Mouse (Mus musculus): Measurements from ENCODE around the gene Gcdh. TPM values are rescaled to one million over a fixed set of nuclear protein-coding genes. Genes with fewer than 3 reads are reported as not detected.

Gcdh gene
- total RNA-seq, 2 experiments from 2014 or later: 31.5 to 33.0 TPM

DNA sequence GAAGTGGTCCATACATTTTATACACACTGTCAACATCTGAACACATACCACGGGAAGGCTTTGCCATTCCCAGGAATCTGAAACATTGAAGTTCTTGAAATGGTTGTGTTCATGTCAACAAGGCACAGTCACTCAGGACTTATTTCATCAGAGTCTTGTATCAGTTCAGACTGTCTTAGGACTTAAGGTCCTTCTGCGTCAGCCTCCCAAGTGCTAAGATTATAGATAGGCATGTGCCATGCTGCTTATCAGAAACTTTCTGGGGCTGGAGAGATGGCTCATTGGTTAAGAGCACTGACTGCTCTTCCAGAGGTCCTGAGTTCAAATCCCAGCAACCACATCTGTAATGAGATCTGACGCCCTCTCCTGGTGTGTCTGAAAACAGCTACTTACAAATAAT, 19.4 kb downstream of the Gcdh start:
- no peak for DNase-seq (ENCODE audit: low spot score in 2 of 2)

DNA sequence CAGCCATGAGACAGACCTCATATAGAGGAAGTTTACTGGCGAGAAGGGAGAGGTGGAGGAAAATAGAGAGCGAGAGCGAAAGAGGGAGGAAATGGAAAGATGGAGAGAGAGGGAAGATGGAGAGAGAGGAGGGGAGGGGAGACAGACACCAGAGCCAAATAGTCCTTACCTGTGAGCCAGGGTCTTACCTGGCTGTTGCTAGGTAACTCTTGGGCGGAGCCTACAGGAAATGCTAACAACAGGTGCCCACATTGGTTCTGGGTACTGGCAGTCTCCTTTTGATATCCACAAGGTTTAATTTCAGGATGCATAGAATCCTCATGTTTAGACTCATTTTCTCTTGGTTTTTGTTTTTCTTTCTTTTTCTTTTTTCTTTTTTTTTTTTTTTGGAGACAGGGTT, 20.7 kb downstream of the Gcdh start:
- DNase-seq (ENCODE audit: low spot score in 2 of 2): no peak

DNA sequence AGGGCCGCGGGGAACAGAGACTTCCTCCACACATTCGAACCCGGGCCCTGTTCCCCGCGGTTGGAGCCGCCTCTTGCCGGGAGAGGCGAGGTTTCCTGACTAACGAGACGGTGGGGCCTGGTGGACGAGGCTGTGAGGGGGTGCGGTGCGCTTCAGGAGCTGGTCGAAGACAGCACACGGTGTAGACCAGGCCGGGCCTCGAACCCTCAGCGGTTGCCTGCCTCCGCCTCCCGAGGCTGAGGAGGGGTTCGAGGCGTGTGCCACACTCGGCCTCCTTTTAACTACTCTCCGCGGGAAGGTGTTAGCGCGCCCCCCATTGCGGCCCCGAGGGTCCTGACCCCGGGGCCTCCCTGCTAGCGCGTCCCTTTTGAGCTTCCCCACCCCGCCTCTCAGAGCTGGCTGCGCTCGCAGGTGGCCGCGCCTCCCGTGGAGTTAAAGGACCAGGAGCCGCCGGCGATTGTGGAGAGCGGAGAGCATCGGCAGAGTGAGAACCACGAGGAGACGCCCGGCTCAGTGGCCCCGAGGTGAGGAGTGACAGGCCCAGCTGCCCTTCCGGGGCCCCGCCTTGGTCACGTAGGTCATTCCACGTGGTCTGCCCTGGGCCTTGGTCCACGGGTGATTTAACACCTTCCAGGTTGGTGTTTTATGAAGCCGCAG, 21.3 kb downstream of the Gcdh start:
- peak; percentile 29 to 33 for DNase-seq (ENCODE audit: low spot score in 2 of 2)

DNA sequence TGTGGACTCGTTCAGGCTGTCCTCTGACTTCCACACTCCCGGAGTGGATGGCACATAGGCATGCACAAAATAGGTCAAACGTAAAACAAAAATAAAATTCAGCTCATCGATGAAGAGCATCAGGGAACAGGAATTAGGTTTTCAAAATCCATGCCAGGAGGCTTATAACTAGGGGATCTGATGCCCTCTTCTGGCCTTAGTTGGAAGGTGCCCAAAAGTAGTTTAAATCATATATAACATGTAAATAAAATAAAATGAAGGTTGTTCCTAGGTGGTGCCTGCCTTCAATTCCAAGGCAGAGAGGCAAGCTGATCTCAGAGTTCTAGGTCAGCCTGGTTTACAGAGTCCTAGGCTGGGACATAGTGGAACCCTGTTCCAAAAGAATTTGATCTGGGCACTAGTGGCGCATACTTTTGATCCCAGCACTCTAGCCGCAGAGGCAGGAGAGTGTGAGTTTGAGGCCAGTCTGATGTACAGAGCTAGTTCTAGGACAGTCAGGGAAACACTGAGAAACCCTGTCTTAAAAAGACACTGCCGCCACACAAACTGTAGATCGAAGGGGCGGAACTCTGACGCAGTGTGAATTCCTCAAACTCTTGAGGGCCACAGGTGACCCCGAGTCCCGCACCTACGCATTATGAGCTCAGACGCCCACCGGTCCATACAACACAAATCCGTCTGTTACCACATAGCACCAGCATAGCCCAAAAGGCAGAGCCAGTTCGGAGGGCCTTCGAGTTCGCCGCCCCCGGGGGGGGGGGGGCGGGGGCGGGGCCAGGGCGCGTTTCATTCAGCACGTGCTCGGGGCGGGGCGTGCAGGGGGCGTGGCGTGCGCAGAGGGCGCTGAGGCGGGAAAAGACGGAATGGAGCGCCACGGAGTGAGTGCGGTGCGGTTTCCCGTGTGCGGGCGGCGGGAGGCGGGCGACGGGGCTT, 22.1 kb downstream of the Gcdh start, which contains the start of gene Syce2:
Gene Syce2 (plus strand): TSS at position 736 of the 933 bp plus-strand sequence.
- DNase-seq (ENCODE audit: low spot score in 2 of 2): peak; percentile 73 to 80

DNA sequence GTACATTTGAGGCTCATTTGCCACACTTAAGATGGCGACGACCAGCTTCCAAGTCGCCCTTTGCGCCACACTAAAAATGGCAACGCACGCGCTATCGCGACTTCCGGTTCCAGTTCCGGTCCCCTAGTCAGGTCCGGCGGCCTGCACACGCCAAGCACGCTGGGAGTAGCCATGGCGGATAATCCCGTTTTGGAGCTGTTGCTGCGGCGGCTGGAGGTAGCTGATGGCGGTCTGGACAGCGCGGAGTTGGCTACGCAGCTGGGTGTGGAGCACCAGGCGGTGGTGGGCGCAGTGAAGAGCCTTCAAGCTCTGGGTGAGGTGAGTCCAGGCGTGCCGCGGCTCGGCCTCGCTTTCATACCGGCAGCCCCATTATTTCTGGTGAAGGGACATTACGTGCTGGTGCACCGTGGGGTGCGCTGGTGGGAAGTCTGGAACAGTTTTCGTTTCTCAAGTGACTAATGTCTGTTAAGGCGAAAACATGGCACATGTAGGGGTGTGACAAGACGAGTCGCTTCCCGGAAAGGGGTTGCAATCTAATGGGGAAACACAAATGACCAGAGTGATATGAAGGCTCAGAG, 36.8 kb downstream of the Gcdh start, which contains the start of gene Farsa:
Gene Farsa (plus strand): TSS at position 126 of the 578 bp plus-strand sequence.
- DNase-seq (ENCODE audit: low spot score in 2 of 2): peak; percentile 93 to 94

DNA sequence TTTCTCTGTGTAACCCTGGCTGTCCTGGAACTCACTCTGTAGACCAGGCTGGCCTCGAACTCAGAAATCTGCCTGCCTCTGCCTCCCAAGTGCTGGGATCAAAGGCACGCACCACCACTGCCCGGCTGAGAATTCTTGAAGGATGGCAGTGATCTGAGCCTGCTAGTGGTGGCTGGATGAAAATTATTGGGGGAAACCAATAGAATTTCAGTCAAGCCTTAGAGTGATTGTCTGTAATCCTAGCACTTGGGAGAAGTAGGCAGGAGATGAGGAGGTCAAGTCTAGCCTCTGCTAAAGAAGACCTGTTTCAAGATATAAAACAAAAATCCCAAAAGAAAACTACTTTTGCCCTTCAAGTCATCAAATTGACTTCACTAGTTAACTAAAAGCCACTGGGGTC, 37.3 kb downstream of the Gcdh start:
- DNase-seq (ENCODE audit: low spot score in 2 of 2): no peak

DNA sequence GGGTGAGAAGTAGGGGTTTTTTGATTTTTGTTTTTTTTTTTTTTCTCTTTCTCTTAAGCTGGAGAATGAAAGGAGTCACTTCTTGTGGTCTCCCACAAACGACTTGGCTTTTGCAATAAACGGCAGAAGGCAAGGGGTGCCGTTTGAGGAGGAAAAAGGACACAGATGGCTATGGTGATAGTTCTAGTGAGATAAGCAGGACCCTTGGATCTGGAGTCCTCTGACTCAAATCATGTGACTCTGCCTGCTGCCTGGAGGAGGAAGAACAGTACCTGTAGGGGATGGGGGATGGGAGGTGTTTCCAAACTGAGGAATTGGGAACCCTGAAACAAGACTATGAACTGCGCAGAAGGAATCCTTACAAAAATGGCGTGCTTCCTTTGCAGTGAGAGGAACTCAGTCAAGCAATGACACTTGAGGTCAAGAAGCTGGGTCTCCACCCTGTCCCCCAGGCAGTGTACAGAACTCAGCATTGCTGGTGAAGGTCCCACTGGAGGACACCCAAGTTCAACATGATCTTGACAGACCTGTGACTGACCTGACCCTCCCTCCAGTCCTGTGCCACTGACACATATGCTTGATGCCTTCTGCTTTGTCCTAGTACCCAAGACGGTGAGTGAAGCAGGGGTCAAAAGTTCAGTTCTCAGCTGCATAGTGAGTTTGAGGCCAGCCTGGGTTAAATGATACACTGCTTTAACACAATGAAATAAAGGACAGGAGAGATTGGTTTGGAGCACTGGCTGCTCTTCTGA, 45.9 kb downstream of the Gcdh start:
- no peak for DNase-seq (ENCODE audit: low spot score in 2 of 2)

DNA sequence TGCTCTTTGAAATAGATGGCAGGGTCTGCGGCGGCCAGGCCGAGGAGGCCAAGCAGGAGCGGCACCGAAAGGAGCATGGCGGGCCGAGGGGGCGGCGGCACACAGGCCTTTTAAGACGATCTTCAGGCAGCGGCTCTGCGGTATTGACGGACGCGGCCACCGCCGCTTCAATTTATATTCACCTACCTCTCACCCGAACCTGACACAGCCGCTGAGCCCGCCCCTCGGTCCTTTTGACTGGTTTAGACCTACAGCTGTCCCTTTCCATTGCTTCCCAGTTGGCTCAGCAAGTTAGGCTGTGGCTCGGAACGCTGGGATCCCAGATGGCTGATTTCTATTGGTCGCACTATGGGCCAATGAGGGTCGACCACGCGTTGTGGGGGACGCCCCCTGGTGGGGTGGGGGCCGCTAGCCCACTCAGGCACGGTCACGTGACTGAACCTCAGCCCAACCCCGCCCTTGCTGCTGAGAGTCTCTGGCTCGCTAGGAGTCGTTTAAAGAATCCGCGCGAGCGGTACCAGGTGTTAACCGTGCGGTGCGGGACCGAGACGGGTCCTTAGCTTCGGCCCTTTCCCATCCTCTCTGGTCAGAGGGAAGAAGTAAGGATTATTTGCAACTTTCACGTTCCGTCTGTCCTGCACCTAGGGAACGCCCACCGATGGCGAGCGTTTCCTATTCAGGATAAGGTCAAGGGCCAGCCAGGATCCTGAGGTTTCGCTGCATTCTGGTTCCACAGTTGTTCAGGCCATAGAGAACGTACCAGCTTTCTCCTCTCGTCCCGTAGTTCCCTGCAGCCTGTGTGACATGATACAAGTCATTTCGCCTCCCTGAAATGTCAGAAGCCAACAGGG, 46.8 kb downstream of the Gcdh start, which contains the start of gene Calr:
Gene Calr (minus strand): TSS at position 213 of the 851 bp plus-strand sequence.
- peak; percentile 98 to 99 for DNase-seq (ENCODE audit: low spot score in 2 of 2)

DNA sequence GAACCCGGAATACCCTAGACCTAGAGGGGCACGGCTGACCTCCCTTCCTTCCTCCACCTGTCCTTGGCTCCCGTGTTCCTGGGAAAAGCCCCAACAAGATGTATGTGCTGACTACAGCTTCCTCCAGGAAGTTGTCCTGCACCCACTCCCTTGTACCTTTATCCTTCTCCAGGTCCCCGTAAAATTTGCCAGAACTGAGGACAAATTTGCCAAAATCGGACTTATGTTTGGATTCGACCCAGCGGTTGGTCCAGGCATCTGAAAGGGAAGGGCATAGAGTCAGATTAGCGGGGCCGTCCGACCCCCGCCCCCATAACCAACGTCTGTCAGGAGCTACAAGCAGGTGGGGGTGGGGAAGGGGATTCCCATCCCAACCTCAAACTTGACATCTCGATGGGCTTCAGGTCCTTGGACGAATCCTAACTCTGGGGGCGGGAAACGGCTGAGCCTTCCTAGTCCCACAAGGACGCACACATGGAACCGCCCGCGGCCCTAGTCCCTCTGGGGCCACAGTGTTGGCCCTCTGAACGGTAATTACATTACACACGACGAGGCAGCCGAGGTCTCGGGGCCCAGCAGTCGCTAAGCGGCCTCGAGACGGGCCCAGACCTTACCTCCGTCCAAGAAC, 47.5 kb downstream of the Gcdh start:
- DNase-seq (ENCODE audit: low spot score in 2 of 2): no peak

DNA sequence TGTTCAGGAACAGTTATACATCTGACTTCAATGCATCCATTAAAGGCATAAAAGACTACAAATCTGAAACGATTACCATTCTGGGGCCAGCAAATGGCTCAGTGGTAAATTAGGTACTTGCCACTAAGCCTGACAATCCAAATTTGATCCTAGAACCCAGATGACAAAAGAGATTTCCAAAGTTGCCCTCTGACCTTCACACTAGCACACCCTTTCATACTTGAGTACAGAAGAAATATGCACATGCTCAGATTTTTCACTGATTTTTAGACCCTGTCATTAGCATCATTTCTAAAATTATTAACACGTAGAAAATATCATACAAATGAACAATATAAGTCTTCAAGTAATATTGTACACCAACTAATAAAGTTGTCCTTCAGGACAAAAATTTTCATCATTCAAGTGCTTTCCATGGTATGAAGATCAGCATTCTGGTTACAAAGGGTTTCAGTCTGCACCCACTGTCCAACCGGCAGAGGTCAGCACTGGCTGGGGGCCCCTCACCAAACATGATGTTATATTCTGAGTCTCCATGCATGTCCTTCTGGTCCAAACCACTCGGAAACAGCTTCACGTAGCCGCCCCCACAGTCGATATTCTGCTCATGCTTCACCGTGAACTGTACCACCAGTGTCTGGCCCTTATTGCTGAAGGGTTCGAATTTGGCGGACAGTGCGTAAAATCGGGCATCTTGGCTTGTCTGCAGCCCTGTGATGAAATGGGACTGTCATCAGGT, 48.2 kb downstream of the Gcdh start:
- DNase-seq (ENCODE audit: low spot score in 2 of 2): peak; percentile 34 to 59

DNA sequence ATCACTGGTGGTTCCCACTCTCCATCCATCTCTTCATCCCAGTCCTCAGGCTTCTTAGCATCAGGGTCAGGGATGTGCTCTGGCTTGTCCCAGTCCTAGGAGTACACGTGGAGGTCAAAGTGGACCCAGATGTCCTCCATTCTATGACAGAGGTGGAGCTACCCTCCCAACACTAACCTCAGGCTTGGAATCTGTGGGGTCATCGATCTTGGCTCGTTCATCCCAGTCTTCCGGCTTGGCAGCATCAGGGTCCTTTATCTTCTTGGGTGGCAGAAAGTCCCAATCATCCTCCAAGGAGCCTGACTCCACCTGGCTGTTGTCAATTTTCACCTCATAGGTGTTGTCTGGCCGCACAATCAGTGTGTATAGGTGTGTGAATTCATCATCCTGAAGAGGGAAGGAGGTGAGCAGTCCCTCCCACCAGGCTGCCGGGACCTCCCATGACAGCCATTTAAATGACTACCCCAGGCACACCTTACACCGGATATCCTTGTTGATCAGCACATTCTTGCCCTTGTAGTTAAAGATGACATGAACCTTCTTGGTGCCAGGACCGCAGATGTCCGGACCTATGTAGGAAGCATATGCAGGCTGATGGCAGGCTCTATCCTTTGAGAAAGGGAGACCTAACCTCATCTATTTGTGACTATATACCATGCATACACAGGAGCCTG, 49.2 kb downstream of the Gcdh start:
- DNase-seq (ENCODE audit: low spot score in 2 of 2): no peak

DNA sequence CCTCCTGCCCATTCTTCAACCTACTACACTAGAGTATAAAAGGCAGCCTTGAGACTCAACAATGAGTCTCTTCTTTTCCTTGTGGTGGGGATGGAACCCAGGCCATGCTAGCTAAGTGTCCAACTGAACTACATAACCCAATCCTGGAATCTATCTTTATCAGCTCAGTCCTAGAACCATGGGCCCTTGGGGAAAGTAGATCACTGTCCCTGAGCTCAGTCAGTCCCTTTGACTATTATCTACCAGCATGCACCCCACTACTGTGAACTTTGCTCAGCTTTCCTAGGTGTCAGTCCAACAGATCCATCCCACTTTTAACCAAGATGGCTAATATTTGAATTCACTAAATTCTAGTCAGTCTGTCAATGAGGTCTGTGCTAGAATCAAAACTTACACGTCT, 52.2 kb downstream of the Gcdh start:
- DNase-seq (ENCODE audit: low spot score in 2 of 2): no peak

DNA sequence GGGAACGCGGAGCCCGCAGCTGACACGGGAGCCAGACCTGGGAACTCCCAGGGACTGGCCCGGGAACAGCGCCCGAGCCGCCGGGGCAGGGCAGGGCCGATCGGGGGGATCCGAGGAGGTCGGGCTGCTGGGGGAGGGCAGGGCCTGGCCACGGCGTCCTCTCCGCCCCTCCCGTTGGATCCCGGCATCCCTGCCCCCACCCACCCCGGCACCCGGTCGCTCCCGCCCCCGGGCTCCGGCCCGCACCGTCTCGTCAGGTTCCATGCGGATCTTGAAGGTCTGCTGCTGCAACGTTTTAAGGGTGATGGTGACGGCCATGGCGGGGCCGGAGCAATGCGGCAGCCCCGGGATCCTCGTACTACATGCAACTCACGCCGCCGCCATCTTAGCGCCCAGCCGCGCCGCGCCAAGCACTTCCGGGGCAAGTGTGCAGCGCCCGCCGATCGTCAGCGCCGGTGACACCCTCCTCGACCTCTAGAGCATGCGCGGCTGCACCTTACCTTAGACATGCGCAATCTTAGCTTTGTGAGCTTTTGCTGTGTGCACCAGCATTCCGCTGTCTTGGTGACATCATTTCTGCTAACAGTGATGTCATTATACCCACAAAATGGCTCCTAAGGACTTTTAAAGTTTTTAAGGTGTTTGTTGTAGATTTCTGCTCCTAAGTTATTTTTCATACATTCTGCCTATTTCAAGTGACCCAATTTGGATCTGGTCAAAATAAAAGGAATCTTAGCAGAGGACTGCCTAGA, 53.3 kb downstream of the Gcdh start, which contains the start of gene Rad23a:
Gene Rad23a (minus strand): TSS at position 418 of the 752 bp plus-strand sequence.
- DNase-seq (ENCODE audit: low spot score in 2 of 2): peak; percentile 89 to 91

DNA sequence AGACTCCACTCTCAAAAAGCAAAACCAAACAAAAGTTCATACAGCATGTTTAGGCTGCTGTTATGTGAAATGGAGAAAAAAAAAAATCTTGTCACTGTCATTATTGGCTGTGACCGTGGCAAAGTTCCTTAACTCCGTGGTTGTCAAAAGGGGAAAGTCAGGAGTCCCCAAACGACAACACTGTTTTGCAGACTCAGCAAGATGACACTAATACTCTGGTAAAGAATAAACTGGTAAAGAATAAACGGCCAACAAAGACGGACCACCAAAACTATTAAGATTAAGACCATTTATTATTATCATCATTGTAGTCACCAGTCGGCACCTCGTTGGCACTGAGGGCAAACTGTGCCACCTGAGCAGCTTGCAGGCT, 53.9 kb downstream of the Gcdh start:
- no peak for DNase-seq (ENCODE audit: low spot score in 2 of 2)

DNA sequence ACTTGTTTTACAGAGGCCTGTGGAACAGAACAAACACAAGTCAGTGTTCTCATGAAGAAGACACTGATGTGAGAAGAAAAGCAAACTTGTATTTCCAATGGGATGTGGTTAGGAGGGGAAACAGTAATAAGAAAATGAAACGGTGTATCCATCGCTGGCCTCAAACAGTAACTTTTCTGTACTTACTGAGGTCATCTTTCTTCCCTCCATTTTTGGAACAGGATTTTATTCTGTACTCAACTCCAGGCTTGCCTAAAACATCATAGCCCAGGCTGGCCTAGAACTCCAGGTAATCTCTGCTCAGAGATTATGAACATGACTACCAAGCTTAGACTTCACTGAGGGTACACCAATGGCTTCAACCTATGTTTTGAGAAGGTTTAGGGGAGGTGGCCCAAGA, 54.3 kb downstream of the Gcdh start:
- no peak for DNase-seq (ENCODE audit: low spot score in 2 of 2)

DNA sequence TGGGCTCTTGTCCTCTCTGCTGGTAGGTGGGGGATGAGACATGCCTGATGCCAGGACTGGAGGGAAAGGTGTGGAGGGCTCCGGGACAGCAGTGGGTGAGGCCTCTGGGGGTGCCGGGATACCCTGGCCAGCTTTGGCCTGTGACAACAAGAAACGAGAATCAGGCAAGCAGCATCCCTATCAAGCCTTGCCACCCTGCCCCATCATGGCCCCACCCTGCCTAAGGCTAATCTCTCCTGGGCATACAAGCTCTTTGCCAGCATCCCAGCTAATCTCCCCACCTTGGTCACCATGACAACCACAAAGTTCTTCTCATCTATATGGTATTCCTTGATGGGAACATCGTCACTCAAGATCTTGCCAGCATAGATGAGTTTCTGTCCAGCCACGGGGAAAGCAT, 55.2 kb downstream of the Gcdh start:
- DNase-seq (ENCODE audit: low spot score in 2 of 2): no peak

DNA sequence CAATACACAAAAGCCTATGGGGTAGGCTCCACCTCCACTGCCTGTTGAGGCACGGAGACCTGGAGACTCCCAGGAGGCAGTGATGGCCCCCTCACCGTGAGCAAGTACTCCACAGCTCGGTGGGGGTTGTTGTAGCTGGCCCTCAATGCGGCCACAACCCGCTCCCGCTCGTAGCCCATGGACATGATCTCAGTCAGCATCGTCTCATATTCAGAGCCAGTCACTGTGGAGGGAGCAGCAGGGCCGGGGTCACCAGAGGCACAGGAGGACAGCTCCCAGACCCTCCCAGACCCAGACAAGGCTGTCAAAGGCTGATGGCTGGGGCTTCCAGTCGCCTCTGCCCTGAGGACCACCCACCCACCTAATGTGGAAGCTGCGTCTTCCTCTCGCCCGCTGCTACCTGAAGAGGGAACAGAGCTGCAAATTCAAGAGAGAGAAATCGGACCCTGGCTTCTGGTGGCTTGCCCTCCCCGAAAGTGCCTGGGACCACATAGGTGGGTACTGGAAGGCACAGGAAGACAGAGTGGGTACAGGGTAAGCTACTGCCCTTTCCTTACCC, 55.7 kb downstream of the Gcdh start:
- no peak for DNase-seq (ENCODE audit: low spot score in 2 of 2)

Measured in layer of hippocampus, postnatal 10 days (tissue).